Mouse (Mus musculus) spleen, adult 2 months (tissue): ENCODE measurements around the gene Itpripl2. TPM values are rescaled to one million over a fixed set of nuclear protein-coding genes. Genes with fewer than 3 reads are reported as not detected.

ENCODE experiments used
- DNase-seq, 2 experiments: peaks; one replicate each; pipeline versions ENCODE4 v3.0.0 to v3.0.0-alpha.2; 2012 to 2021; ENCODE audit warnings: low spot score in 2 of 2, low read depth in 1 of 2
- H3K27ac ChIP-seq: fragments of 200-500 bp; 2 replicates; pipeline ENCODE4 v1.5.1; 2012; ENCODE audit warnings: low read length, inconsistent platforms; ENCODE audit not compliant: insufficient read depth
- H3K27me3 ChIP-seq: fragments of 200-500 bp; 2 replicates; pipeline ENCODE4 v1.6.1; 2012; ENCODE audit warnings: mild to moderate bottlenecking, moderate library complexity, low read length, inconsistent platforms; ENCODE audit not compliant: control insufficient read depth, insufficient read depth
- H3K36me3 ChIP-seq: fragments of 200-500 bp; 2 replicates; pipeline ENCODE4 v1.6.1; 2012; ENCODE audit warnings: mild to moderate bottlenecking, low read length, inconsistent platforms; ENCODE audit not compliant: control insufficient read depth, insufficient read depth
- H3K4me1 ChIP-seq: fragments of 200-500 bp; 2 replicates; pipeline ENCODE4 v1.6.1; 2011; ENCODE audit warnings: inconsistent platforms; ENCODE audit not compliant: control insufficient read depth, insufficient read depth, insufficient read length
- H3K4me3 ChIP-seq: fragments of 200-500 bp; 2 replicates; pipeline ENCODE4 v1.5.1; 2011; ENCODE audit warnings: mild to moderate bottlenecking, inconsistent platforms; ENCODE audit not compliant: insufficient read depth, insufficient read length; ENCODE audit errors: extremely low read depth
- CTCF ChIP-seq: fragments of 200-500 bp; IDR thresholded peaks from 2 replicates; pipeline ENCODE4 v1.5.1; 2011; ENCODE audit warnings: mild to moderate bottlenecking, inconsistent platforms; ENCODE audit not compliant: insufficient read depth, insufficient read length, insufficient replicate concordance; ENCODE audit errors: extremely low read depth
- POLR2A ChIP-seq: fragments of 200-500 bp; IDR thresholded peaks from 2 replicates; pipeline ENCODE4 v1.6.1; 2011; ENCODE audit warnings: low read depth, low read length, inconsistent platforms
- WGBS: fragments of 180-500 bp; shearing (Covaris S2); methylation state at CpG from one replicate; pipeline ENCODE4 v1.1.7; 2018; 5-methylcytosine and 5-hydroxymethylcytosine counted together
- polyA plus RNA-seq: library from polyadenylated mRNA; depleted of rRNA; stranded (reverse); fragments of >200 nt; gene quantifications from 2 replicates; pipeline ENCODE4 v1.2.3, GENCODE M21; 2012; rRNA removed

Itpripl2 gene
- polyA plus RNA-seq, 1 experiment, result 7.6 TPM

DNA sequence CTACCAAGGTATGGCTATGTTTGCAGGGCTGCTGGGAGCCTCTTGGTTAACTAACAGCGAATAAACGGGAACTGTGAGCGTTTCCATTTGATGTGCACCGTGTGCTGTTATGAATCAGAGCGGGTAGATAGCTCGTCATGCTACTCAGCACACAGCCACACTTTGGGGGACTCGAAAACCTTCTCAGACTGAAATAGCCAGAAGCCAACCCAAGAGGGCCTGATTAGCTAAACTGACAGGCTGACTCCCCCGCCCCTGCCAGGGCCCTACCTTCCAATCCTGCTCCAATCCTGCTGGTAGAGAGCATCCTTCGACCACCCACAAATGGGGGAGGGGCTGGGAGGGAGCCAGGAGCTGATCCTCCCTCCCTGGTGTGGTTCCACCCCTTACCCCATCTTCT, 48.4 kb downstream of the Itpripl2 start:
- peaks cover 9% of the 10 kb centered on the region for H3K4me1 ChIP-seq
- peaks cover 10% of the 10 kb centered on the region; the same call in 1 of the 2 replicates for H3K27me3 ChIP-seq
- no peak overlapping the region for H3K27ac ChIP-seq
- DNase-seq, result no peak
- no peak overlapping the region for H3K4me3 ChIP-seq
- WGBS, result 12% methylated on average over 9 of the region's 9 CpGs
- H3K36me3 ChIP-seq, result no peaks in the 10 kb centered on the region
- TF ChIP-seq POLR2A (no peak), CTCF (no peak)

DNA sequence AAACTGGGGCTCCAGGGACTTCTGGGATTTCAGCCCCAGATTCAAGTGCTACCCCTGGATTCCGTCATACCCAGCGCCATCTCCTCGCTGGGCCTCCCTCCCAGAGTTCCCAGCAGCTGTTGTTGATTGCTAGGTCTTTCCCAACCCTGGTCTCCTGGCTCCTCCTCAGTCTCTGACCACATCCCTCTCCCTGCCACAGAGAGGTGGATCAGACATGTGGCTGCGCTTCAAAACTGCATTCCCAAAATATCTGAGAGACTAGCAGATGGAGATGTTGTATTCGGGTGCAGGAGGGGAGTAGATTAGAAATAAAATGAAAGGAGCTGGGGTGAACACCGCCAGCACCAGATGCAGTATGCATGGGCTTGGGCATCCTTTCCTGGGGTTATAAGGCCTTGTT, 50.2 kb downstream of the Itpripl2 start:
- WGBS, result 87% methylated on average over 6 of the region's 6 CpGs
- Histone ChIP-seq H3K27ac (no peak overlapping the region; the same call in 1 of the 2 replicates), H3K4me1 (no peaks in the 10 kb centered on the region), H3K27me3 (no peaks in the 10 kb centered on the region), H3K4me3 (no peak overlapping the region), H3K36me3 (no peaks in the 10 kb centered on the region)
- TF ChIP-seq CTCF (no peak), POLR2A (no peak)
- no peak for DNase-seq

DNA sequence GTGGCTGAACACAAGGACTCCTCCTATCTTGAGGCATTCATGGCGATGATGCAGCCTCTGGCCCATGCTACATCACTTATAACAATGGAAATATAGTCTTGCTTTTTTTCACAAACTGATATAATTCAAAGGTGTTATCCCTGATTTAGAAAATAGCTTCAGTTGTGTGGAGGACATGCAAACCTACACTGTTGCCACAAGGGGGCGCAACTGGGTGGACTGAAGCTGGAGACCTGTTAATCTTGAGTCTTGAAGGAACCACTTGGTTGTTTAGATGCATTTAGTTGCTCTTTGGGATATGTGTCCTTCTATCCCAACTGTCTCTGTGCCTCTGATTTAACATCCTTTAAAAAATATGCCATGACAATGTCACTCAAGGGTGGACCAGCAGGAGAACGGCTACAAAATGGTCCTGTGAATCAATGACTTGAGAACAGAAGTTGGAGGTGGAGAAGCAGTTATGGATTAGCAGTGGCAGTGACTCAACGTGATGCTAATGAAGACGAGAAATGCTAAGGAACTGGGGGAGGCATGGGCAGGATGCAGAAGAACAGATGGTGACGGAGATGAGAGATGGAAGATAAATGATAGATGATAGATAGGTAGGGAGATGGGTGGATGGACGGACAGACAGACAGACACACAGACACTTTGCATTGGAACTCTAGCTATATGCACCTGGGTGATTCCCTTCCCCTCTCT, 54.5 kb downstream of the Itpripl2 start:
- WGBS, result 55% methylated on average over 7 of the region's 7 CpGs
- Histone ChIP-seq H3K27me3 (no peaks in the 10 kb centered on the region), H3K36me3 (no peaks in the 10 kb centered on the region), H3K4me1 (no peaks in the 10 kb centered on the region), H3K27ac (no peak overlapping the region), H3K4me3 (no peak overlapping the region)
- no peak for TF ChIP-seq POLR2A
- TF ChIP-seq CTCF, result peak; percentile 25; the same call in 1 of the 2 replicates
- DNase-seq, result no peak

Other genes starting within 250 kb of the Itpripl2 start
- gene Smg1, start 248.3 kb downstream of the Itpripl2 start, polyA plus RNA-seq, result 32.6 and 44.6 TPM in 2 replicates
- gene Syt17, start 43.8 kb downstream of the Itpripl2 start, polyA plus RNA-seq, result 0.12 and 0.25 TPM in 2 replicates
- gene Coq7, start 41.4 kb upstream of the Itpripl2 start, polyA plus RNA-seq, result 10.9 and 13.2 TPM in 2 replicates
- gene Tmc7, start 92.8 kb upstream of the Itpripl2 start, polyA plus RNA-seq, result 0.07 and 0.08 TPM in 2 replicates
- 0.02 TPM in 1 of 2 replicates, not detected in the other for gene Tmc5, start 105.3 kb upstream of the Itpripl2 start, polyA plus RNA-seq
- gene Gde1, start 213.8 kb upstream of the Itpripl2 start, polyA plus RNA-seq, result 43.8 and 96.5 TPM in 2 replicates
- 1.4 and 1.5 TPM in 2 replicates for gene Ccp110, start 220.6 kb upstream of the Itpripl2 start, polyA plus RNA-seq
- gene Vps35l, start 248.3 kb upstream of the Itpripl2 start, polyA plus RNA-seq, result 27.6 and 31.3 TPM in 2 replicates